Mouse (Mus musculus) liver, embryonic 14.5 days (tissue): ENCODE measurements around the gene Slc11a2.

ENCODE experiments used
- CTCF ChIP-seq: IDR thresholded peaks from 2 replicates; pipeline ENCODE4 v1.5.1; 2016; ENCODE audit warnings: antibody characterized with exemption, low read depth, control low read depth
- EP300 ChIP-seq: IDR thresholded peaks from 2 replicates; pipeline ENCODE4 v1.6.1; 2016; ENCODE audit warnings: antibody characterized with exemption, low read depth

DNA sequence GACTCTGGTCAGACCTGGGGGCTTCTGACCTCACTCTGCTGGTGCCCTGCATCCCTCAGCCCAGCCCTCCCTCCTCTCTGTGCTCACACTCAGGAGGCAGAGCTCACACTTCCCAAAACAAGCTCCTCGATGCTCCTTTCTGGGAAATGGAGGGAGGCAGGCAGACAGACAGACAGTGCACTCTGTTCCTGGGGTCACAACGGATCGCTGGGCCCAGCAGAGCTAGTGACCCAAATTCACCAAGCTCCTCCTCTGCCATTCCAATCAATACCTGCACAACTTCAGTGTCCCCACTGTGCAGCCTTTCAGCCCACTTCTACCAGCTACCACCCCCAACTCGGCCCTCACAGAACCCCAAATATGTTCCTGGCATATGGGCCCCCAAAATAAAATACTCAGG, 23.1 kb downstream of the Slc11a2 start:
- TF ChIP-seq CTCF (no peak), EP300 (no peak)
